Mouse (Mus musculus) embryonic facial prominence, embryonic 13.5 days (tissue): ENCODE measurements around the gene Atp5g2. TPM values are rescaled to one million over a fixed set of nuclear protein-coding genes. Genes with fewer than 3 reads are reported as not detected.
A peak's percentile ranks its signal among the peaks of the same experiment; 100 is the strongest.
"Not testable (repeated sequence)": the region's sequence is repeated elsewhere in the genome, so short reads cannot be mapped to it uniquely, and the experiment has no call there.

Experiments used
- ATAC-seq: fragments of 200-750 bp; cut with Nextera tagmentation; 2 replicates; pipeline ENCODE4 v1.8.0; 2017; ENCODE audit warnings: low read depth; ENCODE audit not compliant: insufficient number of reproducible peaks, insufficient read depth, low FRiP score, low TSS enrichment
- H3K27ac ChIP-seq: fragments of 300-500 bp; sonication (generic); 2 replicates; pipeline ENCODE4 v1.5.1; 2015; ENCODE audit warnings: moderate library complexity, mild to moderate bottlenecking, inconsistent platforms
- H3K27me3 ChIP-seq: fragments of 300-500 bp; sonication (generic); 2 replicates; pipeline ENCODE4 v1.6.1; 2015; ENCODE audit warnings: mild to moderate bottlenecking, inconsistent platforms
- H3K36me3 ChIP-seq: fragments of 300-500 bp; sonication (generic); 2 replicates; pipeline ENCODE4 v1.6.1; 2015; ENCODE audit warnings: mild to moderate bottlenecking, inconsistent platforms
- H3K4me1 ChIP-seq: fragments of 300-500 bp; sonication (generic); 2 replicates; pipeline ENCODE4 v1.6.1; 2015; ENCODE audit warnings: inconsistent platforms
- H3K4me2 ChIP-seq: fragments of 300-500 bp; sonication (generic); 2 replicates; pipeline ENCODE4 v1.6.1; 2015; ENCODE audit warnings: moderate library complexity, mild to moderate bottlenecking, inconsistent platforms
- H3K4me3 ChIP-seq: fragments of 300-500 bp; sonication (generic); 2 replicates; pipeline ENCODE4 v1.5.1; 2015; ENCODE audit warnings: mild to moderate bottlenecking, inconsistent platforms
- H3K9ac ChIP-seq: fragments of 300-500 bp; sonication (generic); 2 replicates; pipeline ENCODE4 v1.6.1; 2015; ENCODE audit warnings: mild to moderate bottlenecking, inconsistent platforms
- H3K9me3 ChIP-seq: fragments of 300-500 bp; sonication (generic); 2 replicates; pipeline ENCODE4 v1.6.1; 2016; ENCODE audit warnings: inconsistent platforms
- WGBS: fragments of 180-500 bp; shearing (Covaris S2); methylation state at CpG from one replicate; pipeline ENCODE4 v1.1.7; 2015; ENCODE audit warnings: mixed read lengths; 5-methylcytosine and 5-hydroxymethylcytosine counted together
- polyA plus RNA-seq: library from polyadenylated mRNA; unstranded; fragments of >200 nt; fragmentation: Nextera tagmentation; extraction: Ambion mirVana; gene quantifications from 2 replicates; pipeline ENCODE4 v1.2.1, GENCODE M21; 2015

The Atp5g2 gene
- polyA plus RNA-seq, 1 experiment from 2014 or later = 56.3 TPM

DNA sequence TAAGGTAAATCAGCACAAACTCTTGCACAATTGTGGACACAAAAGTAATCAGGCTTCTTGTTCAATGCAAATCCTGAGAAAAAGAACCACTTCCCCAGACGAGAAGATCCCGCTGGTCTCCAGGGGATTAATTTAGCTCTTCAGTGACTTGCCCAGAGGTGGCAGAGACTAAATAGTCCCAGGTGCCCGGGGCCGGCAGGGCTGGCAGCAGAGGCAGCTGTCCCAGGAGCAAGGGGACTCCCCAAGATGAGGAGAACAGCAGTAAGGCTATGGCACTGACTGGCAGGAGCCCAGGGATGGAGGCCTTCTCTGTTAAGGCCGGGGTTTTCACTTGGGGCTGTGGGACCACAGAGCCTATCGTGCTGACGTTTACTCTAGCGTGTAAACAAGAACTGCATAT is 8.3 kb downstream of the Atp5g2 start:
- H3K4me2 ChIP-seq = no peak overlapping the region
- H3K9ac ChIP-seq = no peak overlapping the region
- peaks cover 83% of the 10 kb centered on the region for H3K36me3 ChIP-seq
- WGBS = 80% methylated on average over 8 of the region's 8 CpGs
- H3K4me3 ChIP-seq = no peak overlapping the region
- H3K27me3 ChIP-seq = no peaks in the 10 kb centered on the region
- H3K4me1 ChIP-seq = no peaks in the 10 kb centered on the region; the same call in 1 of the 2 replicates
- no peak overlapping the region for H3K27ac ChIP-seq
- no peaks in the 10 kb centered on the region for H3K9me3 ChIP-seq
- ATAC-seq = no peak

DNA sequence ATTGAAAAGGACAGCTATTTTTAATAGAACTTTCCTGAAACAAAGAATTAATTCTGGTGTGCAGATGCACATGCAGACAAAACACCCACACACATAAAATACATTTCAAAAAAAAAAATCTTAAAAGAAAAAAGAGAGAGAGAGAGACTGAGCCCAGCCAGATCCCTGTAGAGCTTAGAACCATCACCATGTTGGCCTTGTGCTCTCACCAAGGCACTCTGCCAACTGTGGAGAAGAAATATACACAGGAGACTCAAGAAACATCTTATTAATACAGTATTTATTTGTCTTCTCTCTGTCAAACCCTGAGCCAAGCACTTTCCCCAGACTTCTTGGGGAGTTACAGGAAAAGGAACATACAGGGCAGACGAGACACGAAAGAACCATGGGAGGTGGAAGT is 9.6 kb downstream of the Atp5g2 start:
- no CpG with 5 or more reads among the region's 2 CpGs for WGBS
- not testable (repeated sequence) for H3K4me1 ChIP-seq, H3K9me3 ChIP-seq, H3K27me3 ChIP-seq, H3K4me2 ChIP-seq, ATAC-seq, H3K27ac ChIP-seq, H3K9ac ChIP-seq, H3K4me3 ChIP-seq
- H3K36me3 ChIP-seq = peaks cover 77% of the 10 kb centered on the region

DNA sequence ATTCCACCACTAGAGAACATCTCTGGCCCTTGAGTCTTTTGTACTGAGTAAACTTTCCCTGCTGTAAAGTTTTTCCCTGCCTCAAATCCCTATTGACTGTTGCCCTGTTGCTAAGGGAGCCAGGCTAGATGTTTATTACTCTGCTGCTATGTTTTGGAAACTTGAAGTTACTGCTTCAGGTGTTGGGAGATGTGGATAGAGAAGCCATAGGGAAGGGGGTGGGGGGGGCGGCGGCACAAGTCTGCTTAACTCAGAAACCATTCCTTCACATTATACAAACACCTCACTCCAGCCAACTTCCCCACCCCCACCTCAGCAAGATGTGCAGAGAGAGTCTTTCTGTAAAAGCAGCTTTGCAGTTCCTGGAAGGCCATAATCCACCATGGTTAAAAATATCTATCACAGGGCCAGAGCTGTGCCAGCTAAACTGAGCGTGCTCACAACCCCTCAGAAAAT is 14.2 kb downstream of the Atp5g2 start:
- H3K4me3 ChIP-seq = no peak overlapping the region
- no peak overlapping the region for H3K9ac ChIP-seq
- no peak overlapping the region for H3K4me2 ChIP-seq
- H3K27me3 ChIP-seq = no peaks in the 10 kb centered on the region
- no peak for ATAC-seq
- H3K9me3 ChIP-seq = no peaks in the 10 kb centered on the region
- H3K4me1 ChIP-seq = peaks cover 29% of the 10 kb centered on the region
- peaks cover 31% of the 10 kb centered on the region for H3K36me3 ChIP-seq
- H3K27ac ChIP-seq = peak overlapping the region; percentile 95
- 71% methylated on average over 3 of the region's 3 CpGs for WGBS

DNA sequence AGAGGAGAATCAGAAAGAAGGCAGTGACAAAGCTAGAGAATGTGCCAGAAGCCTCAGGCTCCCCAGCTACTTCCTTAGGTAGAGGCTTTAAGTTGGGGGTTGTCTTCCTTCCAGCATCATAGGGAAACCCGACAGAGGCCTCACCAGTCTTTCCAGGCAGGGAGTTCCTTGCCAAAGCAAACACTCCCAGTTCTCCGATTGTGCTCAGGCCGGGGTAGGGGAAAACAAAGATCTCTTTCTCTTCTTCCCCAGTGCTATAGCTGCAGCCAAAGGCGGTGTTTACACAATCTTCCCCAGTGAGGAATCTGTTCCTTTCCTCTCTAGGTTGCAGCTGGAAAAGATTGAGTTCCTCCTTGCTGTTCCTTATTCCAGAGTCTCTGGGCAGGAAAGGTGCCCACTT is 15.5 kb downstream of the Atp5g2 start:
- Histone ChIP-seq H3K9ac (no peak overlapping the region), H3K4me3 (no peak overlapping the region), H3K36me3 (peaks cover 19% of the 10 kb centered on the region), H3K27ac (peak overlapping the region; percentile 95), H3K4me1 (peaks cover 29% of the 10 kb centered on the region), H3K4me2 (peak overlapping the region; percentile 17; the same call in 1 of the 2 replicates), H3K9me3 (no peaks in the 10 kb centered on the region), H3K27me3 (no peaks in the 10 kb centered on the region)
- peak; percentile 76 for ATAC-seq
- WGBS = 9% methylated on average over 4 of the region's 4 CpGs

DNA sequence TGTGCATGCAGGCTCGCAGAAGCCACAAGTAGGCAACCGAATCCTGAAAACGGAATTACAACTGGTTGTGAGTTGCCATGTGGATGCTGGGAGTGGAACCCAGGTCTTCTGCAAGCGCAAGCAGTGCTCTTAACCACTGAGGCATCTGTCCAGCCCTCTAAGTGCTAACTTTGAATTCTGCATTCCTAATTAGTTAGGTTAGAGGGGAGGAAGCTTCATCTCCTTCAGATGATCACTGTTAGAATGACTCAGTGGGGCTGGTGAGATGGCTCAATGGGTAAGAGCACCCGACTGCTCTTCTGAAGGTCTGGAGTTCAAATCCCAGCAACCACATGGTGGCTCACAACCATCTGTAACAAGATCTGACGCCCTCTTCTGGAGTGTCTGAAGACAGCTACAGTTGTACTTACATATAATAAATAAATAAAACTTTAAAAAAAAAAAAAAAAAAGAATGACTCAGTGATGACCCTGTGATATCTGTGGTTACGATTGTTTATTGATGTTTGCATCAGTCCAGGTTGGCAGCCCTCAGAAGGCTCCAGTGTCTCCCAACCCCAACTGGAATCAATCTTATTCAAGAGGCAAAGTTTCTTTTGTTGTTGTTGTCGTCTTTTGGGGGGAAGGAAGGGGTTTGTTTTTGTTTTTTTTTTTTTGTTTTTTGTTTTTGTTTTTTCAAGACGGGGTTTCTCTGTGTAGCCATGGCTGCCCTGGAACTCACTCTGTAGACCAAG is 20.1 kb downstream of the Atp5g2 start:
- not testable (repeated sequence) for ATAC-seq, H3K27me3 ChIP-seq, H3K9ac ChIP-seq, H3K4me2 ChIP-seq, H3K36me3 ChIP-seq, H3K9me3 ChIP-seq, H3K4me3 ChIP-seq, H3K27ac ChIP-seq
- peaks cover 16% of the 10 kb centered on the region for H3K4me1 ChIP-seq
- 80% methylated on average over 9 of the region's 9 CpGs for whole genome bisulfite sequencing

DNA sequence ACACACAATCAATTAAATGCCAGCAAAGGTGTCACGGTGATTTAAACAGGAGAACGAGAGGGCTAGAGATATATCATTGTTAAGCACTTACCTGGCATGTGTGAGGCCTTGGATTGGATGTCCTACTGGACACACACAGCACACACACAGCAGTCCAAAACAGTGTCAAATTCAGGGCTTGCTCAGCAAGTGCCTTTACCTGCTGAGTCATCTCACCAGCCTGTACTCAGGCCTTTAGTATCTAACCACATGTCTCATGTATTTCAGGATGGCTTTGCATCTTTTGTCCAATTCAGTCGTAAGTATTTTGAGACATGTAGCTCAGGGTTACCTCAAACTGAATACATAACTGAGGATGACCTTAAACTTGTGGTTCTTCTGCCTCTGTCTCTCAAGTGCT is 21.0 kb downstream of the Atp5g2 start:
- Histone ChIP-seq H3K9ac (no peak overlapping the region), H3K4me3 (no peak overlapping the region), H3K4me1 (peaks cover 6% of the 10 kb centered on the region), H3K27me3 (no peaks in the 10 kb centered on the region), H3K9me3 (no peaks in the 10 kb centered on the region), H3K4me2 (no peak overlapping the region), H3K36me3 (no peaks in the 10 kb centered on the region), H3K27ac (no peak overlapping the region)
- WGBS = 83% methylated on average over 3 of the region's 3 CpGs
- ATAC-seq = no peak

DNA sequence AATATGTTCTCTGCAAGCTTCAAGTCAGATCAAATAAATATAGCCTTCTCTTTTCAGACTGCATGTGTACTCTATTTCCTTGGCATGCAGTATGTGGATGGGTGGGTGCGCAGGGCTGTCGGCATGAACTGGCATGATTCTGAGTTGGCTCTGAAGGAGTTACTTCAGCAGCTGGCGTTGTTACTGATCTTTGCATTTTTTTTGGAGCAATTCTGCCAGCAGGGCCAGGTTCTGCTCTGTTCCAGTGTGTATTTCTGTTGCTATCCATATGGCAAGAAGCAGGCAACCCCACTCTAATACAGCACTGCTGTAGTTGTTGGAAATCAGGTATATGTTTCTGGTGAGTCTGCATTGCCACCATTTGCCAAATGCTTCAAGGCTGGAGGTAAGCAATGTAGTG is 36.3 kb downstream of the Atp5g2 start:
- no peaks in the 10 kb centered on the region for H3K9me3 ChIP-seq
- no peak for ATAC-seq
- H3K4me2 ChIP-seq = no peak overlapping the region
- peaks cover 6% of the 10 kb centered on the region; the same call in 1 of the 2 replicates for H3K4me1 ChIP-seq
- H3K4me3 ChIP-seq = no peak overlapping the region
- H3K27ac ChIP-seq = no peak overlapping the region
- H3K9ac ChIP-seq = no peak overlapping the region
- H3K36me3 ChIP-seq = no peaks in the 10 kb centered on the region
- WGBS = 71% methylated on average over 3 of the region's 3 CpGs
- no peaks in the 10 kb centered on the region for H3K27me3 ChIP-seq

DNA sequence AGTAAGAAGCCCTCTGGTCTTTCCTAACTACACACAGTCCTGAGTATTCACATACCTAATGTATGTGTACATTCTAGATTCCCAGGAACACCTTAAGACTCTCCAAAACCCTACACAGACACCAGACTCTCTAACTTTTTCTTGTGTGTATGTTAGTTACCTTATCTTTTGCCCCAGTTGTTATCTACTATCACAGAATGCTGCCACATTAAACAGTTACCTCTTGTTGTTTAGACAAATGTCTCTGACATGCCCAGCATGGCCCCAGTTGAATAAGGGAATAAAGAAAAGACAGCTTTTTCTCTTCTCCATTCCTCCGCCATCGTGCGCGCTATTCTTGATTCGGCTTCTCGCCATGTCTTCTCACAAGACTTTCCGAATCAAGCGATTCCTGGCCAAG is 37.5 kb downstream of the Atp5g2 start:
- Histone ChIP-seq H3K36me3 (no peaks in the 10 kb centered on the region), H3K27ac (no peak overlapping the region), H3K27me3 (no peaks in the 10 kb centered on the region), H3K4me1 (peaks cover 6% of the 10 kb centered on the region; the same call in 1 of the 2 replicates), H3K4me3 (no peak overlapping the region), H3K9ac (no peak overlapping the region), H3K9me3 (no peaks in the 10 kb centered on the region), H3K4me2 (no peak overlapping the region)
- WGBS = 93% methylated on average over 8 of the region's 8 CpGs
- no peak for ATAC-seq

DNA sequence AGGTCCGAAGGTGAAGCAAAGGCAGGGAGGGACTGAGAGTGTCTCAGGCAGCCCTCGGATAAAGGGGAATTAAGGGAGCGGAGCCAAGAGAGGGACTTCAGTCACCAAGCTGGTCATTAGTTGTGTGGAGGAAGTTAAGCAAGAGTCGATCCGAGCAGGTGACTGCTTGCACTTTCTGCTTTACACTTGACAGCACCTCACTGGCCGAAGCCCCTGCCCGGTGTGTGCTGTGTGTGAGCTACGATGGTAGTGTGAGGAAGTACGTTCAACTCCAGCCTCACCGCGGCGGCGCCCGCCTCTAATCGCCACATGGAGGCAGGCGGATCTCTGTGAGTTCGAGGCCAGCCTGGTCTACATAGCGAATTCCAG is 46.5 kb downstream of the Atp5g2 start:
- H3K9ac ChIP-seq = peak overlapping the region; percentile 86
- H3K27ac ChIP-seq = peak overlapping the region; percentile 99
- no peaks in the 10 kb centered on the region for H3K9me3 ChIP-seq
- H3K36me3 ChIP-seq = peaks cover 2% of the 10 kb centered on the region; the same call in 1 of the 2 replicates
- no peaks in the 10 kb centered on the region for H3K27me3 ChIP-seq
- no peak for ATAC-seq
- H3K4me3 ChIP-seq = peak overlapping the region; percentile 70
- peak overlapping the region; percentile 81 for H3K4me2 ChIP-seq
- peaks cover 21% of the 10 kb centered on the region for H3K4me1 ChIP-seq
- under 1% methylated on average over 18 of the region's 18 CpGs for WGBS

DNA sequence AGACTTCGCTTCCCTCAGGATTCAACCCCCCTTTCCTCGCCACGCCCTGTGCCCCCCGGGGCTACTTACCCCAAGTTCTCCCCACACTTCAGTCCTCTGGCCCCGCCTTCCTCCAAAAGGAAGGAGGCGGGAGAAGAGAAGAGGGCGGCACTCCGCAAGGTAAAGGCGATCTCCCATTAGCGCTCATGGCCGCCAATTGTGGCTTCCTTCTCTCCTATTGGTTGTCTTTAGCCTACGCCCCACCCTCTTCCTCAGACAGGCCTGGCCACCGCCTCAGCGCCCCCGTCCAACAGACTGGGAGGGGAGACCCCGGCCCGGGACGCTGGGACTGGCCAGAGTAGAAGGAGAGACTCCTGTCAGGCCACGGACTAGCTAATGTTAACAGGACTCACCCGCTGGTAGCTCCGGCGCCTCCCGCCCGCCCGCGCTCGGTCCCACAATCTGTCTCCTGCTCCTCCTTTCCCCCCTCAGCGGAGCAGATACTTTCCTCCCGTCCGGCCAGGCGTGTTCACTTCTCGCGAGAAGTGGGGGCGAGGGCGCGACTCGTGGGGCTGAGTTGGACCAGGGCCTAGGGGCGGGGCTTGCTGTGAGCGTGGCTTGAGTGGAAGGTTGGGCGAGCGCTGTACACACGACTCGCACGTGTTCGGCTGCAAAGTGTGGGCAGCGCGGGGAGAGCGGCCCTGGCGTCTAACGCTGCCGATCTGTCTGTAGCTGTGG is 47.0 kb downstream of the Atp5g2 start, which contains the start of the genes Gm28047 and Atf7:
Gene Gm28047 (minus strand): TSS at position 98 of the 717 bp plus-strand sequence.
Gene Atf7 (minus strand): TSS at position 495 of the 717 bp plus-strand sequence.
- peak within 1 kb of the TSS; percentile 70 for H3K4me3 ChIP-seq
- H3K27me3 ChIP-seq = no peaks in the 10 kb centered on the region
- peak within 1 kb of the TSS; percentile 81 for H3K4me2 ChIP-seq
- ATAC-seq = peak; percentile 100
- H3K4me1 ChIP-seq = peaks cover 21% of the 10 kb centered on the region
- H3K27ac ChIP-seq = peak within 1 kb of the TSS; percentile 99
- H3K36me3 ChIP-seq = peaks cover 6% of the 10 kb centered on the region; the same call in 1 of the 2 replicates
- 1% methylated on average over 51 of the region's 51 CpGs for WGBS
- H3K9me3 ChIP-seq = no peaks in the 10 kb centered on the region
- peak within 1 kb of the TSS; percentile 86 for H3K9ac ChIP-seq

DNA sequence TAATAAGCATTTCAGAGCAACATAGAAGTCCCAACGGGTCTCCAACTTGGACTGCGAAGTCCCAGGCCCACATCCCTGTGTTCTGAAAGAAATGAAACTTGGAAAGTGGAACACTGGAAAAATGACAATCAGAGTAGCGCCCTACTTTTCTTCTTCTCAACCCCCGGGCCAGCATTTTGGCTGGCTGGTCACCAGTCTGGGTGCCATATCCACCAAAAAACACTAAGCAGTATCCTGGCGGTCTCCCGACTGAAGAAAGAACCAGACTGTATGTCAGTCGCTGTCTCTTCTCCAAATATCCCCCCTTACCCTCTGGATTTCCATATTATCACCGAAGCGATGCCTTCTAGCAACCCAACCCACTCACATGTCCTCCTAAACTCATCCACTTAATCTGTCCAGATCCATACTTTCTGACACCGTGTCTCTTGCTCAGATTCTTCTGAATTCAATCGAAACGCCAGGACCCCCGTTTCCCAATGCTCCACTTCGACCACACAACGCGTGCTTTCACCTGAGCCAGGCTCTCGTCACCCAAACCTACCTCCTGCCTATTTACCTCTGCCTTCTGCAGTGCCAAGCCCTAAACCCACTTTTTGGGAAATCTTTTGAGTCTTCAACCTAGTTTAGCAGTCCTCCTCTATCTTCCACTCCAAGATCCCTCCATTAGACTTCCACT is 47.7 kb downstream of the Atp5g2 start:
- WGBS = 6% methylated on average over 17 of the region's 17 CpGs
- ATAC-seq = no peak
- H3K27ac ChIP-seq = peak overlapping the region; percentile 99

More for the DNA sequence above, 47.7 kb downstream of the Atp5g2 start:
- Histone ChIP-seq H3K36me3 (peaks cover 8% of the 10 kb centered on the region; the same call in 1 of the 2 replicates), H3K27me3 (no peaks in the 10 kb centered on the region), H3K4me2 (peak overlapping the region; percentile 81), H3K9me3 (no peaks in the 10 kb centered on the region), H3K9ac (peak overlapping the region; percentile 86), H3K4me3 (peak overlapping the region; percentile 70), H3K4me1 (peaks cover 21% of the 10 kb centered on the region)
